Mouse (Mus musculus) urinary bladder, adult 2 months (tissue): ENCODE results near the gene Capzb. TPM values are rescaled to one million over a fixed set of nuclear protein-coding genes. Genes with fewer than 3 reads are reported as not detected.

Experiments used
- DNase-seq: peaks from one replicate; pipeline ENCODE4 v3.0.0; 2022; ENCODE audit warnings: low spot score
- polyA plus RNA-seq: library from polyadenylated mRNA; depleted of rRNA; stranded (reverse); fragments of >200 nt; gene quantifications from 2 replicates; pipeline ENCODE4 v1.2.3, GENCODE M21; 2012; rRNA removed

Gene Capzb
- polyA plus RNA-seq, 1 experiment: 297 TPM

DNA sequence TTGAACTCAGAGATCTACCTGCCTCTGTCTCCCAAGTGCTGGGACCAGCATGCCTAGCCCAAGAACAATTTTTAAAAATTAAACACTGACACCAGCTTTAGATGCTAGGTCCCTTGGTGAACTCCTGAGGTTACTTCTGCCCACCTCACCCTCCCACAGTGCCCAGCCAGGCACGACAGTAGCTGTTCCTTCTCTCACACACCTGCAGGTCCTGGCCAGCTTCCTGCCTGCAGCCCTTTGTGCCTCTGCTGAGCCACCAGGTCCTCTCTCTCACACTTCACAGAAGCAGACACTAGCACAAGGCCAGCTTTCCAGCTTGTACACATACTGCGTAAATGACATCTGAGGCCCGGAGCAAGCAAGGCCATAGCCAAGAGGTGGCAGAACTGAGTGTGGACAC lies 112.8 kb downstream of the Capzb start:
- no peak for DNase-seq

DNA sequence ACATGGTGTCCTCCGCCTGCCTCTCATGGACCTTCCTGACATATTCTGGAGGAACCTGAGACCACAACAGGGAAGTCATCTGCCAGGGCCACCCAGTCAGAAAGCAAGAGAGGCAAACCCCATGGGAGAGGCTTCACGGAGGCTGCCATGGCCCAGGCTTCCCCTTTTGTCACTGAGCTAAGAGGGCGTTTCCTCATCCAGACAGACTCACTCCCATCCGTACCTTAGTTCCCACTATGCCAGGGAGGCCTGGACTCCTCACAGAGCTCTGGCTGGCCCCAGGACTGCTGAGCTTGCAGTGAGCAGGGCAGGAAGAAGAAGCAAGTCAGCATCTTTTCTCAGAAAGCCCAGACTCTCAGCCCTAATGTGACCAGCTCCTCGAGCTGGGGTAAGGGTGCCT lies 115.2 kb downstream of the Capzb start:
- no peak for DNase-seq

DNA sequence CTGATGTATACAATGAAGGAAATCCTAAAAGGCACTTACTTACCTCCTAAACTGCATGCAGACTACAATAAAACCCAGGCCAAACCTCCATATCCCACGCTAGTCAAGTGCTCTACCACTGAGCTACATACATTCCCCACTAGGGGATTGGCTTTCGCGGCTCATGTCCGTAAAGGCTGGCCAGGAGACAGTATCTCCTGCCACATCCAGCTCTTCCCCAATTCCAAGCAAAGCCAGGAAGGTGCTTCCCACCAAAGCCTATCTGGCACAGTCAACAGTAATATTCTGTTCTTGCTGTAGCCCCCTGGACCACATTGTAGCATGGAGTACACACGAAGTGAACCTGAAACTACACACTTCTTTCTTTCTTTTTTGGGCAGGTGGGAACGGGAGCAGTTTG lies 117.0 kb downstream of the Capzb start:
- no peak for DNase-seq

DNA sequence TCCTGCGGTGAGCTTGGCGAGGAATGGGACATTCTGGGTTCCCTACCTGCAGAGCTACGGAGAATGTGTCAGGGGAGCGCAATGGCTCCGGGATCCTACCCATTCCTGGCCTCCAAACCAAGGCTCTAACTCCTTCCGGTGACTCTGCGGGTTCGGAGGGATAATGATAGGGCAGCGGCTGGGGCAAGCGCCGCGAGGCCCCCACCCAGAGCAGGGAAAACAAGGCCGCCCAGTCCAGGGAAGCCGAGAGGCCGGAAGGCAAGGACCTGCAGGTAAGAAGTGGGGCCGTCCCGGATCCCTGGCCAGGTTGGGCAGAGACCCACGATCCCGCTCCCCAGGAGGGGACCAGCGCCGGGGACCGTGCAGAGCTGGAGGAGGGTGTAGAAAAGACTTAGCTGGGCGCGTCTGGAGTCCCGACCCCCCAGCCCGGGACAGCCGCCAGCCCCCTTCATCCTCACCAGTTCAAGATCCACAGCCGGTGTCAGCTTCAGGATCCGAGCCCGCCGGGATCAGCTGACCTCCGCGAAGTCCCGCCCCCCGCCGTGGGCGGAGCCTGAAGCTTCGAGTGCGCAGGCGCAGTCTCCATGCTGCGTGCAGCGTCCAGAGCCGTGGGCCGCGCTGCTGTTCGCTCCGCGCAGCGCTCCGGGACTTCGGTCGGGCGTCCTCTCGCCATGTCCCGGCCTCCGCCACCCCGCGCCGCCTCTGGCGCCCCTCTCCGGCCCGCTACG lies 117.6 kb downstream of the Capzb start, which contains the start of the genes Pqlc2 and Akr7a5:
Gene Pqlc2 (minus strand): TSS at position 538 of the 728 bp plus-strand sequence.
Gene Akr7a5 (plus strand): TSS at position 574 of the 728 bp plus-strand sequence.
- DNase-seq: peak; percentile 99

DNA sequence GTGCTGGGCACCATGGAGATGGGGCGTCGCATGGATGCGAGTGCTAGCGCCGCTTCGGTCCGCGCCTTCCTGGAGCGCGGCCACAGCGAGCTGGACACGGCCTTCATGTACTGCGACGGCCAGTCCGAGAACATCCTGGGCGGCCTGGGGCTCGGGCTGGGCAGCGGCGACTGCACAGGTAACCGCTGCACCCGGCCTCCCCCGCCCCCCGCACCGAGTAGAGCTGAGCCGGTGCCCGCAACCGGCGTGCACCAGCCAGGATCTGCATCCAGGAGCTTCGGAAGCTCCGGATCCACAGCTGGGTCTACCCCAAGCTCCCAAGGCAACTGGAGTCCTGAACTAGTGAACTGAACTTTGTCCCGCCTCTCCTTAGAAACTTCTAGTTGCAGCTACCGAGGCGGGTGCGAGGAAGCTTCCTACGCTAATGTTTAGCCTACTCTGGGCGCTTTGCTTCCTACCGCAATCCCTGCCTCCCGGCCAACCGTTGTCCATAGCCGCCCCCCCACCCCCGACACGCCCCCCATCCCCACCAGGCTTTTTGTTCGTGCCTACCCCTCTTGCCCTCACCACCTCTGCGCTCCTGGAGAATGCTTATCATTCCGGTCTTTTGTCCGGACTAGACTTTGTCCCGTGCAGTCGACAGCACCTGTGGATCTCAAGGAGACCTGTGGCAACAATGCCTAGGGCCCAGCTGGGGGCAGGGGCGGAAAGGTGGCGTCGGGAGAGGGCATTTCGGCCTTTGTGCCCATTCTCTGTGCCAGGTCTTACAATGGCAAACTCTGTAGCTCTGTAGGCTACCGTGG lies 118.4 kb downstream of the Capzb start:
- no peak for DNase-seq

DNA sequence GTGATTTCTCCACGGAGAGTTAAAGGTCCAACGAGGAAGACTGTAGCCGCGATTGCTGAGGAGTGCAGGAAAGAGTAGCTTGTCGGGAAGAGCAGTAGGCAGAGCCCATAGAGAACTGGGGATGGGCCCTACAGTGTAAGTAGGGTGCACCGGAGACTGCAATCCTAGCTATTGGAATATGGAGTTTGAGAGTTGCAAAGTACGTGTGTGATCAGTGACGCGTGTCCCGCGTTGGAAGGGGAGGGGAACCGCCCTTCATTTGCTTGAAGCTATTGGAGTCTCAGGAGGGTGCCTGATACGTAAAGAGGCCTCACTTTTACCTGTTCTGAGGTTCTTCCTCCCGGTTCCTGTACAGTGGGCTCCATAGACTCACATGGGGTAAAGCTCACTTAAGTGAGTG lies 119.0 kb downstream of the Capzb start:
- no peak for DNase-seq

DNA sequence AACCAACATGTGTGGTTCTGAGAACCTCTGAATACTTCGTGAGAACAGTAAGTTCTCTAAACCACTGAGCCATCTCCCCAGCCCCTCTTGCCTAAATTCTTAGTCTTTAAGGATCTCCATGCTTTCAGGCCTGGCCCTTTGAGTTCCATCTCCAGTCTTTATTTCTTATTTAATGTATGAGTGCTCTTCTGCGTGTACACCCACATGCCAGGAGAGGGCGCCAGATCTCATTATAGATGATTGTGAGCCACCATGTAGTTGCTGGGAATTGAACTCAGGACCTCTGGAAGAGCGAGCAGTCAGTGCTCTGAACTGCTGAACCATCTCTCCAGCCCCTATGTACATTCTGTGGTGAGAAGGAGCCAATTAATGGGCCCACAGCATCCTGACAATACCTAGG lies 119.9 kb downstream of the Capzb start:
- no peak for DNase-seq

DNA sequence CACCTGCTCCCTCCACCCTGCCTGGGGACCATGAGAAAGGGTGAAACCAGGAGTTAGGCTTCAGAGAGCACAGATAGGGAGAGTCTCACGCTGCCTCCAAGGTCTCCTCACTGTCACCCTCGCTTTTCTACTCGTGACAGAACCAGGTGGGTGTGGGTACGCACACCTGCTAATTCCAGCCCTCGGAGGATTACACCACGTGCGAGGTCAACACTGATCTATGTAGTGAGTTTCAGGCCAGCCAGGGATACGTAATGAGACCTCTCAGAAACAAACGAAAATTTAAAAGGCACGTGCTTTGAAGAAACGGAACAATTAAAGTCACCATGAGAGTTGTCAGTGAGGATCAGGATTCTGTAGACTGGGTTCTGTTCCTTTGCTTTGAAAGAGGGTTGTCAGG lies 125.8 kb downstream of the Capzb start:
- no peak for DNase-seq

DNA sequence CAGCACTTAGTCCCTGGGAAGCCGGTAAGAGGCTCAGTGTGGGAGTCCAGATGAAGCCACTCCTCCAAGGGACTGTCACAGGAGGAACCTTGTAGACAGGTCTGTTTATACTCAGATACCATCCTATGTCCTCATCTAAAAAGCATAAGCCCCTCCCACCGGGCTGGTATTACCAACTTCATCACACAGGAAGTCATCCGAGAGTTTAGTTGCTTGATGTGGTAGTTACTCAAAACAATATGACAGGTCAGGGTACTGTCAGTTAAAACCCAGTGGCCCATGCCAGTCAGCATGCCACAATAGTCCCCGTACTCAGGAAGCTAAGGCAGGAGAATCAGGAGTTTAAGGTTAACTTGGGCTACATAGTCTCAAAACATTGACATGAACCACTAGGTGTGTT lies 127.0 kb downstream of the Capzb start:
- no peak for DNase-seq

DNA sequence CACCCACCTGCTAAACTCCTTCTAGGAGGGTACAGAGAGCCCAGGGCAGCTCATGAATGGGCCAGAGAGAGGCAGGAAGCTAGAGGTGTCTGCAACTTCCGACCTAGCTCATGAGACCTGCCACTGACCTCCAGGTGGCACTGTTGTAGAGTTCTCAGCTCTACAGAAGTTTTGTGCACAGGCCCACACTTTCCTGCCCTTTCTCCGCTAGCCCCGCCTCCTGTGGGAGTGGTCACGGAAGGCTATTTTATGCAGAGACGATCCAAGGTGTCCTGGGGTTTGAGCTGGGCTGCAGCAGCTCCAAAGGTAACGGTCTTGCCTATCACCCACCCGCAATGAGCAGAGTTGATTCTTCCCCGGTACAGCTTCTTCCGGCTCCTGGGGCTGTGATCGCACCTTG lies 137.9 kb downstream of the Capzb start:
- DNase-seq: no peak

DNA sequence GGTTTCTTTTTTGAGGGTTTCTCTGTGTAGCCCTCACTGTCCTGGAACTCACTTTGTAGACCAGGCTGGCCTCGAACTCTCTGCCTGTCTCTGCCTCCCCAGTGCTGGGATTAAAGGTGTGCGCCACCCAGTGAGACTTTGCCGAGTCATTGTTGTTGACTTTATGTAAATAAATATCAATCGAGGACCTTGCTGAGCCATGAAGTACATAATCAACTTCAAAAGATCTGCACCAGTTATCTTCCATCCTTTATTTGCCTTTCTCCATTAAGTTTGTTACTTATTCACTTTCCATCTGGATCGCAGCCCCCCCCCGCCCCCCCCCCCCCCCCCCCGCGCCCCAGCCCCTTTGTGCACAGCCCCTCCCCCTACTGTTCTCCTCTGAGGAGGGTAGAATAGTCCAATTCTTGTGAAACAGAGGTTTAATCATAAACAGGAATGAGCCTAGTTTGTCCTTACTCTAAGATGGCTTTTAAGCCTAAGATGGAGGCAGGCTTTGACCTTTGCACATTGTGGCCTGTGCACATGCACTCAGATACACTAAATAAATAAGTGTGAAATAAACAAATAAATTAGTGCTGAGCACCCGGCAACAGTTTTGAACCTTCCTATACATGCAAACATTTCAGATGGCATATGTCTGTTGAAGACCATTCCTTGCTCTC lies 142.1 kb downstream of the Capzb start:
- DNase-seq: no peak

DNA sequence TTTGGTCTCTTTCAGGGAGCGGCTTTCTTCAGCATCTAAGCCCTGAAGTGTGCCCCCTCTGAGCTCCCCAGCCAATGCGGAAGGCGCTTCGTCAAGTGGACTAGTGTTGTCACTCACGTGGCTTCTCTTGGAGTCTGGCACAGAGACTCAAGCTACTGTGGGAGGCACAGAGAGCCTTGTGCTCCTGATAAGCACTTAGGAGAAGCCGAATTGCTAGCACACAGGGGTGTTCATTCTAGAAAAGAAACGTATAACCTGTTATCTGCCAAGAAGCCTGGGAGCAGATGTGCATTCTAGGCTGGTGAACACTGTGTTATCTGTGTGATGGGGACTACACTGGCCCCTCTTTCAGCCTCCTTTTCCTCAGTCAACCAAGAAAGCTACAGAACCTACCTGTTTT lies 142.8 kb downstream of the Capzb start:
- DNase-seq: no peak

DNA sequence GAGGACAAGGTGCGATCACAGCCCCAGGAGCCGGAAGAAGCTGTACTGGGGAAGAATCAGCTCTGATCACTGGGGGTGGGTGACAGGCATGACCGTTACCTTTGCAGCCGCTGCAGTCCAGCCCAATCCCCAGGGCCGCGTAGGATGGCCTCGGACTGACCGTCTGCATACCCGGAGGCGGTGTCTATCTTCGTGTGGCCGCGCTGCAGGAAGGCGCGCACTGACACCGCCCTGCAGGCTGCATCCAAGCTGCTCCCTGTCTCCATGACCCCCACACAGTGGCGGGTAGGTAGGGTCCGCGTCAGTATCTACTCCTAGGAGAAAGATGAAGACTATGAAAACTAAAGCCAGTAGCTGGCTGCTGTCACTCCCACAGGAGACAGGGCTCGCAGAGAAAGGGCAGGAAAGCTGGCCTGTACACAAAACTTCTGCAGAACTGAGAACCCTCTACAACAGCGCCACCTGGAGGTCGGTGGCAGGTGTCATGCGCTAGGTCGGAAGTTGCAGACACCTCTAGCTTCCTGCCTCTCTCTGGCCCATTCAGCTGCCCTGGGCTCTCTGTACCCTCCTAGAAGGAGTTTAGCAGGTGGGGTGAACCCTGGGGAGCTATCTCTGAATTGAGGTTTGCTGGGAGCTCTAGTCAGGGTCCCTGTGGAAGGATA lies 144.3 kb downstream of the Capzb start:
- peak; percentile 63 for DNase-seq

DNA sequence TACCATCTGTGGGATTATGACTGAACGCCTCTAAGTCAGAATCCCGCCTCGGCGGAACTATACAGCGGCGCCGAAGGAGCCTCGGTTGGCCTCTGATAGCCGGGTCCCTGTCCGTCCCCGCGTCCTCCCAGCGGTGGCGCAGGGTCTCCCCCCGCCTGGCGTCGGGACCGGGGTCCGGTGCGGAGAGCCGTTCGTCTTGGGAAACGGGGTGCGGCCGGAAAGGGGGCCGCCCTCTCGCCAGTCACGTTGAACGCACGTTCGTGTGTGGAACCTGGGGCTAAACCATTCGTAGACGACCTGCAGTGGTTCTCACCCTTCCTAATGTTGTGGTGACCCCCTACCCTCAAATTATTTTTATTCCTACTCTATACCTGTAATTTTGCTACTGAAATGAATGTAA lies 145.4 kb downstream of the Capzb start:
- DNase-seq: no peak

DNA sequence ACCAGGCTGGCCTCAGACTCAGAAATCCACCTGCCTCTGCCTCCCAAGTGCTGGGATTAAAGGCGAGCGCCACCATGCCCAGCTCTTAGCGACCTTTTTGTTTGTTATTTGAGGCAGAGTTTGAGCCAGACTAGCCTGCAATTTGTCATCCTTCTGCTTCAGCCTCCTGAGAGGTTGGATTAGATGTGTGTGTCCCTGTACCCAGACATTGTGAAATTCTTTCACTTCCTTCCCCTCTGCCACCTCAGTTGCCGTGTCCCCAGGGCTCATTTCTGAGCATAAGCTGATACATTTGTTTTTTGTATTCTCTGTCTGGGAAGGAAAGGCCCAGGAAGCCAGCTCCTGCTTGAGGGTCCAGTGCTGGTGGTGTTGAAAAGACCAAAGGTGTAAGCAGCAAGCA lies 148.1 kb downstream of the Capzb start:
- no peak for DNase-seq

Other genes with a start within 250 kb of the Capzb start
- 0.43 and 0.61 TPM in 2 replicates for gene Rnf186, start 225.8 kb upstream of the Capzb start, polyA plus RNA-seq
- 28.8 and 31.0 TPM in 2 replicates for gene Tmco4, start 220.0 kb upstream of the Capzb start, polyA plus RNA-seq
- 0.06 and 0.07 TPM in 2 replicates for gene Htr6, start 117.3 kb upstream of the Capzb start, polyA plus RNA-seq
- 323 and 360 TPM in 2 replicates for gene Nbl1, start 99.9 kb upstream of the Capzb start, polyA plus RNA-seq
- 174 and 186 TPM in 2 replicates for gene Minos1, start 61.8 kb upstream of the Capzb start, polyA plus RNA-seq
- gene Pqlc2, start 117.8 kb downstream of the Capzb start, polyA plus RNA-seq: 10.2 and 11.6 TPM in 2 replicates
- 8.7 and 15.3 TPM in 2 replicates for gene Akr7a5, start 117.8 kb downstream of the Capzb start, polyA plus RNA-seq
- 40.5 and 42.4 TPM in 2 replicates for gene Mrto4, start 159.7 kb downstream of the Capzb start, polyA plus RNA-seq
- gene Emc1, start 159.7 kb downstream of the Capzb start, polyA plus RNA-seq: 41.3 and 43.8 TPM in 2 replicates
- 169 and 190 TPM in 2 replicates for gene Ubr4, start 159.7 kb downstream of the Capzb start, polyA plus RNA-seq